Mouse (Mus musculus): ENCODE results near the gene Mthfd1l.

Gene Mthfd1l

GRCm38 (mm10) chr10:4209040-4209439 lies 236.1 kb downstream of the Mthfd1l start:
- no peak for DNase-seq (ENCODE audit: low read depth)

GRCm38 (mm10) chr10:4210313-4211066 lies 237.6 kb downstream of the Mthfd1l start:
- no peak for DNase-seq (ENCODE audit: low read depth)

GRCm38 (mm10) chr10:4211067-4211447 lies 238.1 kb downstream of the Mthfd1l start:
- DNase-seq (ENCODE audit: low read depth), result no peak

Measured in induced T-regulatory cell, adult 2 months (primary cell).